Mouse (Mus musculus): ENCODE results near the gene Zfp119b.
"Not testable (repeated sequence)": the region's sequence is repeated elsewhere in the genome, so short reads cannot be mapped to it uniquely, and the experiment has no call there.

Zfp119b gene

GRCm38 (mm10) chr17:55958584-55958886 is 9.2 kb upstream of the Zfp119b start:
- in situ Hi-C loops (cut with MboI, MseI), result loop anchor here (25.0 kb wide), 1 partner anchor 246 kb away; the partner anchor contains the start of gene Pot1b

- in situ Hi-C loops (cut with MboI, MseI), result loop anchor here (25.0 kb wide), 1 partner anchor 246 kb away; the partner anchor contains the start of gene Pot1b
These were observed 8.7 kb upstream of the Zfp119b start for GRCm38 (mm10) chr17:55957726-55958583.

GRCm38 (mm10) chr17:55957168-55957567 is 7.9 kb upstream of the Zfp119b start:
- in situ Hi-C loops (cut with MboI, MseI), result loop anchor here (25.0 kb wide), 1 partner anchor 245 kb away; the partner anchor contains the start of gene Pot1b

- in situ Hi-C loops (cut with MboI, MseI), result loop anchor here (25.0 kb wide), 1 partner anchor 244 kb away; the partner anchor contains the start of gene Pot1b
These were observed 7.3 kb upstream of the Zfp119b start for GRCm38 (mm10) chr17:55956591-55956990.

GRCm38 (mm10) chr17:55956129-55956528 is 6.8 kb upstream of the Zfp119b start:
- in situ Hi-C loops (cut with MboI, MseI), result loop anchor here (25.0 kb wide), 1 partner anchor 244 kb away; the partner anchor contains the start of gene Pot1b

GRCm38 (mm10) chr17:55954229-55954628 is 4.9 kb upstream of the Zfp119b start:
- in situ Hi-C loops (cut with MboI, MseI), result loop anchor here (25.0 kb wide), 1 partner anchor 242 kb away; the partner anchor contains the start of gene Pot1b

GRCm38 (mm10) chr17:55953751-55954150 is 4.5 kb upstream of the Zfp119b start:
- in situ Hi-C loops (cut with MboI, MseI), result loop anchor here (25.0 kb wide), 1 partner anchor 241 kb away; the partner anchor contains the start of gene Pot1b

- in situ Hi-C loops (cut with MboI, MseI), result loop anchor here (25.0 kb wide), 1 partner anchor 240 kb away; the partner anchor contains the start of gene Pot1b
These were observed 3.2 kb upstream of the Zfp119b start, which contains the start of gene Ebi3 for GRCm38 (mm10) chr17:55952447-55953027. Gene Ebi3 (plus strand): TSS chr17:55952640.

GRCm38 (mm10) chr17:55952041-55952440 is 2.7 kb upstream of the Zfp119b start:
- in situ Hi-C loops (cut with MboI, MseI), result loop anchor here (25.0 kb wide), 1 partner anchor 240 kb away; the partner anchor contains the start of gene Pot1b

GRCm38 (mm10) chr17:55950601-55951000 is 1.3 kb upstream of the Zfp119b start:
- in situ Hi-C loops (cut with MboI, MseI), result loop anchor here (25.0 kb wide), 1 partner anchor 238 kb away; the partner anchor contains the start of gene Pot1b

GRCm38 (mm10) chr17:55948647-55949046 is 653 bp downstream of the Zfp119b start:
- in situ Hi-C loops (cut with MboI, MseI), result no loop called here

GRCm38 (mm10) chr17:55945696-55946095 is 3.6 kb downstream of the Zfp119b start:
- in situ Hi-C loops (cut with MboI, MseI), result no loop called here

GRCm38 (mm10) chr17:55944866-55945682 is 4.2 kb downstream of the Zfp119b start:
- in situ Hi-C loops (cut with MboI, MseI), result not testable (repeated sequence)

- in situ Hi-C loops (cut with MboI, MseI), result not testable (repeated sequence)
These were observed 4.9 kb downstream of the Zfp119b start for GRCm38 (mm10) chr17:55944387-55944865.

- in situ Hi-C loops (cut with MboI, MseI), result loop anchor here (5.0 kb wide), 1 partner anchor 56 kb away; the partner anchor contains the start of gene Zfp119a
These were observed 16.1 kb downstream of the Zfp119b start for GRCm38 (mm10) chr17:55933191-55933590.

- in situ Hi-C loops (cut with MboI, MseI), result loop anchor here (5.0 kb wide), 1 partner anchor 55 kb away; the partner anchor contains the start of gene Zfp119a
These were observed 16.7 kb downstream of the Zfp119b start for GRCm38 (mm10) chr17:55932635-55933034.

GRCm38 (mm10) chr17:55931553-55932502 is 17.5 kb downstream of the Zfp119b start:
- in situ Hi-C loops (cut with MboI, MseI), result loop anchor here (5.0 kb wide), 1 partner anchor 55 kb away; the partner anchor contains the start of gene Zfp119a

GRCm38 (mm10) chr17:55906669-55907068 is 42.6 kb downstream of the Zfp119b start:
- in situ Hi-C loops (cut with MboI, MseI), result no loop called here

- in situ Hi-C loops (cut with MboI, MseI), result no loop called here
These were observed 45.2 kb downstream of the Zfp119b start for GRCm38 (mm10) chr17:55904131-55904530.

GRCm38 (mm10) chr17:55903687-55904086 is 45.6 kb downstream of the Zfp119b start:
- in situ Hi-C loops (cut with MboI, MseI), result no loop called here
